Mouse (Mus musculus) kidney, embryonic 14.5 days (tissue): ENCODE results near the gene Cd38. TPM values are rescaled to one million over a fixed set of nuclear protein-coding genes. Genes with fewer than 3 reads are reported as not detected.

Experiments
- ATAC-seq: fragments of 200-750 bp; cut with Nextera tagmentation; 2 replicates; pipeline ENCODE4 v1.8.0; 2017; ENCODE audit warnings: moderate number of reproducible peaks, mild to moderate bottlenecking, moderate TSS enrichment, moderate library complexity; ENCODE audit not compliant: low FRiP score, low TSS enrichment
- H3K27ac ChIP-seq: fragments of 300-500 bp; sonication (generic); 2 replicates; pipeline ENCODE4 v1.5.1; 2014; ENCODE audit warnings: low read depth, mild to moderate bottlenecking, low read length, moderate library complexity, mixed read lengths
- H3K27me3 ChIP-seq: fragments of 300-500 bp; sonication (generic); 2 replicates; pipeline ENCODE4 v1.6.1; 2014; ENCODE audit warnings: mild to moderate bottlenecking, low read length; ENCODE audit not compliant: control insufficient read depth, insufficient read depth
- H3K36me3 ChIP-seq: fragments of 300-500 bp; sonication (generic); 2 replicates; pipeline ENCODE4 v1.6.1; 2014; ENCODE audit warnings: low read length, mixed read lengths; ENCODE audit not compliant: control insufficient read depth, insufficient read depth
- H3K4me1 ChIP-seq: fragments of 300-500 bp; sonication (generic); 2 replicates; pipeline ENCODE4 v1.6.1; 2014; ENCODE audit warnings: low read length, mixed read lengths; ENCODE audit not compliant: control insufficient read depth, insufficient read depth
- H3K4me2 ChIP-seq: fragments of 300-500 bp; sonication (generic); replicated peaks from 2 replicates; pipeline ENCODE4 v1.6.1; 2014; ENCODE audit warnings: low read depth, mild to moderate bottlenecking, low read length
- H3K4me3 ChIP-seq: fragments of 300-500 bp; sonication (generic); 2 replicates; pipeline ENCODE4 v1.5.1; 2014; ENCODE audit warnings: mild to moderate bottlenecking, low read length
- H3K9ac ChIP-seq: fragments of 300-500 bp; sonication (generic); 2 replicates; pipeline ENCODE4 v1.6.1; 2014; ENCODE audit warnings: low read depth, mild to moderate bottlenecking, low read length, moderate library complexity
- H3K9me3 ChIP-seq: fragments of 300-500 bp; sonication (generic); 2 replicates; pipeline ENCODE4 v1.6.1; 2016; ENCODE audit warnings: low read length; ENCODE audit not compliant: control insufficient read depth
- WGBS: fragments of 180-500 bp; shearing (Covaris S2); extraction: QIAGEN DNeasy Blood & Tissue Kit; methylation state at CpG from one replicate; pipeline ENCODE4 v1.1.7; 2014; 5-methylcytosine and 5-hydroxymethylcytosine counted together
- polyA plus RNA-seq: library from polyadenylated mRNA; unstranded; fragments of >200 nt; fragmentation: Nextera tagmentation; extraction: Ambion mirVana; gene quantifications from 2 replicates; pipeline ENCODE4 v1.2.1, GENCODE M21; 2014

Gene Cd38
- polyA plus RNA-seq, 1 experiment from 2014 or later = 32.0 TPM

- H3K36me3 ChIP-seq = no peaks in the 10 kb centered on the region
- no peaks in the 10 kb centered on the region for H3K9me3 ChIP-seq
- no peak overlapping the region for H3K4me2 ChIP-seq
- H3K4me1 ChIP-seq = no peaks in the 10 kb centered on the region
- no peak overlapping the region for H3K27ac ChIP-seq
- no peaks in the 10 kb centered on the region for H3K27me3 ChIP-seq
- no peak for ATAC-seq
- H3K9ac ChIP-seq = no peak overlapping the region
- H3K4me3 ChIP-seq = no peak overlapping the region
- 89% methylated on average over 7 of the region's 7 CpGs for WGBS
Measured at GRCm38 (mm10) chr5:43836590-43836989, 31.8 kb upstream of the Cd38 start.

GRCm38 (mm10) chr5:43837372-43837771, 31.0 kb upstream of the Cd38 start:
- no peaks in the 10 kb centered on the region for H3K4me1 ChIP-seq
- no peak overlapping the region for H3K4me3 ChIP-seq
- no peak overlapping the region for H3K9ac ChIP-seq
- no peak overlapping the region for H3K4me2 ChIP-seq
- ATAC-seq = no peak
- no peaks in the 10 kb centered on the region for H3K27me3 ChIP-seq
- WGBS = 51% methylated on average over 5 of the region's 5 CpGs
- no peak overlapping the region for H3K27ac ChIP-seq
- H3K9me3 ChIP-seq = no peaks in the 10 kb centered on the region
- H3K36me3 ChIP-seq = no peaks in the 10 kb centered on the region

GRCm38 (mm10) chr5:43841144-43842010, 27.0 kb upstream of the Cd38 start:
- H3K27me3 ChIP-seq = no peaks in the 10 kb centered on the region
- no peaks in the 10 kb centered on the region for H3K4me1 ChIP-seq
- H3K4me3 ChIP-seq = no peak overlapping the region
- 0 out of 2 replicates have a peak, but pooled peaks have one; percentile 39 for ATAC-seq
- H3K27ac ChIP-seq = no peak overlapping the region
- H3K4me2 ChIP-seq = no peak overlapping the region
- peaks cover 4% of the 10 kb centered on the region; the same call in 1 of the 2 replicates for H3K9me3 ChIP-seq
- H3K9ac ChIP-seq = no peak overlapping the region
- 46% methylated on average over 11 of the region's 11 CpGs for WGBS
- H3K36me3 ChIP-seq = no peaks in the 10 kb centered on the region

- Histone ChIP-seq H3K9me3 (peaks cover 4% of the 10 kb centered on the region; the same call in 1 of the 2 replicates), H3K4me2 (no peak overlapping the region), H3K4me1 (no peaks in the 10 kb centered on the region), H3K4me3 (no peak overlapping the region), H3K36me3 (no peaks in the 10 kb centered on the region), H3K27me3 (no peaks in the 10 kb centered on the region), H3K9ac (no peak overlapping the region), H3K27ac (no peak overlapping the region)
- 85% methylated on average over 5 of the region's 5 CpGs for WGBS
- ATAC-seq = no peak
Measured at GRCm38 (mm10) chr5:43842011-43842285, 26.4 kb upstream of the Cd38 start.

- Histone ChIP-seq H3K9ac (no peak overlapping the region), H3K4me1 (no peaks in the 10 kb centered on the region), H3K9me3 (peaks cover 4% of the 10 kb centered on the region; the same call in 1 of the 2 replicates), H3K27ac (no peak overlapping the region), H3K36me3 (no peaks in the 10 kb centered on the region), H3K27me3 (no peaks in the 10 kb centered on the region), H3K4me2 (no peak overlapping the region), H3K4me3 (no peak overlapping the region)
- no peak for ATAC-seq
- 79% methylated on average over 3 of the region's 3 CpGs for WGBS
Measured at GRCm38 (mm10) chr5:43842576-43843155, 25.7 kb upstream of the Cd38 start.

GRCm38 (mm10) chr5:43845083-43845482, 23.3 kb upstream of the Cd38 start:
- H3K4me3 ChIP-seq = no peak overlapping the region
- H3K4me2 ChIP-seq = no peak overlapping the region
- ATAC-seq = no peak
- no peaks in the 10 kb centered on the region for H3K27me3 ChIP-seq
- no peaks in the 10 kb centered on the region for H3K4me1 ChIP-seq
- peaks cover 4% of the 10 kb centered on the region; the same call in 1 of the 2 replicates for H3K9me3 ChIP-seq
- no peak overlapping the region for H3K27ac ChIP-seq
- H3K36me3 ChIP-seq = no peaks in the 10 kb centered on the region
- no peak overlapping the region for H3K9ac ChIP-seq
- WGBS = 86% methylated on average over 5 of the region's 5 CpGs

- Histone ChIP-seq H3K9me3 (peaks cover 4% of the 10 kb centered on the region; the same call in 1 of the 2 replicates), H3K27ac (no peak overlapping the region), H3K4me2 (no peak overlapping the region), H3K4me1 (no peaks in the 10 kb centered on the region), H3K27me3 (no peaks in the 10 kb centered on the region), H3K4me3 (no peak overlapping the region), H3K36me3 (no peaks in the 10 kb centered on the region), H3K9ac (no peak overlapping the region)
- 73% methylated on average over 1 of the region's 1 CpGs for WGBS
- ATAC-seq = no peak
Measured at GRCm38 (mm10) chr5:43845646-43846045, 22.7 kb upstream of the Cd38 start.

GRCm38 (mm10) chr5:43846227-43846626, 22.1 kb upstream of the Cd38 start:
- H3K9me3 ChIP-seq = peaks cover 4% of the 10 kb centered on the region; the same call in 1 of the 2 replicates
- no peak for ATAC-seq

GRCm38 (mm10) chr5:43847555-43847954, 20.8 kb upstream of the Cd38 start:
- no peak for ATAC-seq
- Histone ChIP-seq H3K4me2 (no peak overlapping the region), H3K9ac (no peak overlapping the region), H3K4me1 (no peaks in the 10 kb centered on the region), H3K27me3 (no peaks in the 10 kb centered on the region), H3K9me3 (peaks cover 4% of the 10 kb centered on the region; the same call in 1 of the 2 replicates), H3K27ac (no peak overlapping the region), H3K4me3 (no peak overlapping the region), H3K36me3 (no peaks in the 10 kb centered on the region)

More at GRCm38 (mm10) chr5:43846227-43846626, 22.1 kb upstream of the Cd38 start:
- Histone ChIP-seq H3K4me2 (no peak overlapping the region), H3K36me3 (no peaks in the 10 kb centered on the region), H3K4me1 (no peaks in the 10 kb centered on the region), H3K9ac (no peak overlapping the region), H3K4me3 (no peak overlapping the region), H3K27ac (no peak overlapping the region), H3K27me3 (no peaks in the 10 kb centered on the region)
- 25% methylated on average over 2 of the region's 2 CpGs for WGBS
